9 mouse cellular contexts compared by ENCODE assay signal in genomic region chr6:29193961-29194750, GRCm38 (mm10). TPM values are rescaled to one million over a fixed set of nuclear protein-coding genes. Genes with fewer than 3 reads are reported as not detected.
DNase-seq lines count a peak whose midpoint lies in the region; ATAC-seq and TF ChIP-seq lines count a peak whose summit lies in the region.
"Had no signal": no experiment of that assay in that cellular context is flagged by ENCODE, and none has a peak within 500 bp of the region (broad histone marks: within the 10 kb centered on the region; RNA-seq: fewer than 3 reads in every experiment).

No protein-coding gene starts in this region.

- no peaks in the 10 kb centered on the region for H3K27me3 ChIP-seq in kidney, adult 2 months (replicated peaks; ENCODE audit: control insufficient read depth, insufficient read depth, low read length)
- H3K27me3 ChIP-seq in MEL (ENCODE audit: control insufficient read depth in 1 of 2, insufficient read depth in 2 of 2, low read length in 2 of 2) = peaks cover 0 to 1% of the 10 kb centered on the region in 2 experiments; a peak in 2 of 4 replicates
- peaks cover 7% of the 10 kb centered on the region for H3K27me3 ChIP-seq in limb, embryonic 13.5 days
- H3K27me3 ChIP-seq: midbrain, embryonic 15.5 days had no signal

- no peak for TF ChIP-seq RAD21 in MEL (IDR thresholded peaks at IDR 0.05; ENCODE audit: low read depth, low read length)

- TF ChIP-seq POLR2A in kidney, adult 2 months (IDR thresholded peaks at IDR 0.05; ENCODE audit: low read depth, low read length) = no peak
- TF ChIP-seq POLR2A in MEL (IDR thresholded peaks at IDR 0.05; ENCODE audit: control insufficient read depth in 1 of 2, insufficient read depth in 1 of 2, low read depth in 1 of 2, low read length in 2 of 2, poor library complexity in 1 of 2) = no peak

- no peak for TF ChIP-seq CTCF in kidney, adult 2 months (conservative IDR thresholded peaks at IDR 0.05; ENCODE audit: insufficient read depth, insufficient read length, low read depth, low read length)
- TF ChIP-seq CTCF in MEL (IDR thresholded peaks at IDR 0.05 in 2 of 3, conservative IDR thresholded peaks at IDR 0.05 in 1 of 3; ENCODE audit: control insufficient read depth in 1 of 3, insufficient read depth in 1 of 3, low read depth in 2 of 3, low read length in 3 of 3, poor library complexity in 1 of 3, severe bottlenecking in 1 of 3) = no peak

- ATAC-seq in limb, embryonic 13.5 days (ENCODE audit: low FRiP score, low read depth) = no peak
- ATAC-seq: midbrain, embryonic 15.5 days had no signal

- H3K9me3 ChIP-seq in MEL (replicated peaks; ENCODE audit: insufficient read depth, low read length) = no peaks in the 10 kb centered on the region
- H3K9me3 ChIP-seq in limb, embryonic 13.5 days = no peaks in the 10 kb centered on the region
- H3K9me3 ChIP-seq: midbrain, embryonic 15.5 days had no signal

- H3K9ac ChIP-seq in MEL (ENCODE audit: control insufficient read depth, low read depth, low read length, poor library complexity, severe bottlenecking) = peak overlapping the region; percentile 13
- 0 out of 2 replicates have a peak overlapping the region, but pooled peaks have one; percentile 35 for H3K9ac ChIP-seq in limb, embryonic 13.5 days
- H3K9ac ChIP-seq: midbrain, embryonic 15.5 days had no signal

- peak in 1 of 2 experiments; percentile 39; a peak in 1 of 4 replicates for TF ChIP-seq EP300 in MEL (IDR thresholded peaks at IDR 0.05; ENCODE audit: low read depth in 1 of 2, low read length in 2 of 2)

- 65% methylated on average over 15 of the region's 15 CpGs for WGBS in kidney, adult 2 months
- WGBS in limb, embryonic 13.5 days = 54% methylated on average over 15 of the region's 15 CpGs

- no peak overlapping the region for H3K27ac ChIP-seq in kidney, adult 2 months (ENCODE audit: insufficient read depth, low read depth, low read length)
- no peak overlapping the region for H3K27ac ChIP-seq in MEL (ENCODE audit: control insufficient read depth, low read depth, low read length)
- no peak overlapping the region for H3K27ac ChIP-seq in limb, embryonic 13.5 days
- H3K27ac ChIP-seq: midbrain, embryonic 15.5 days had no signal

- H3K4me2 ChIP-seq in limb, embryonic 13.5 days (replicated peaks) = no peak overlapping the region
- H3K4me2 ChIP-seq: midbrain, embryonic 15.5 days had no signal

- no peaks in the 10 kb centered on the region for H3K36me3 ChIP-seq in kidney, adult 2 months (ENCODE audit: control insufficient read depth, insufficient read depth, low read length)
- H3K36me3 ChIP-seq in MEL (ENCODE audit: control insufficient read depth in 1 of 2, insufficient read depth in 2 of 2, low read length in 2 of 2) = peaks cover 0 to 5% of the 10 kb centered on the region in 2 experiments; a peak in 2 of 4 replicates
- H3K36me3 ChIP-seq in limb, embryonic 13.5 days = no peaks in the 10 kb centered on the region
- H3K36me3 ChIP-seq: midbrain, embryonic 15.5 days had no signal

- H3K4me1 ChIP-seq in kidney, adult 2 months (ENCODE audit: control insufficient read depth, insufficient read depth, low read length) = no peaks in the 10 kb centered on the region; the same call in 1 of the 2 replicates
- peaks cover 0 to 14% of the 10 kb centered on the region in 2 experiments; a peak in 1 of 4 replicates for H3K4me1 ChIP-seq in MEL (ENCODE audit: control insufficient read depth in 1 of 2, insufficient read depth in 2 of 2, low read length in 2 of 2)
- peaks cover 15% of the 10 kb centered on the region; the same call in 1 of the 2 replicates for H3K4me1 ChIP-seq in limb, embryonic 13.5 days

- peak; percentile 71 for DNase-seq in kidney, adult 2 months
- DNase-seq in kidney, adult 18-20 months = no peak
- DNase-seq in MEL (ENCODE audit: low read depth, low spot score) = peak; percentile 77
- DNase-seq in heart, adult 8-10 months (ENCODE audit: low spot score) = peak; percentile 82
- no peak for DNase-seq in layer of hippocampus, adult 11-12 months (ENCODE audit: low spot score)
- no peak for DNase-seq in layer of hippocampus, adult 9-11 months
- no peak for DNase-seq in adrenal gland, postnatal 4 days (ENCODE audit: low spot score in 2 of 2)

- H3K79me2 ChIP-seq in MEL (ENCODE audit: control insufficient read depth, insufficient read depth, low read length, poor library complexity) = no peaks in the 10 kb centered on the region

- no peak overlapping the region for H3K4me3 ChIP-seq in kidney, adult 2 months (ENCODE audit: insufficient read depth, low read depth, low read length)
- H3K4me3 ChIP-seq in MEL (ENCODE audit: control insufficient read depth in 1 of 2, insufficient read depth in 1 of 2, low read depth in 2 of 2, low read length in 2 of 2) = peak overlapping the region; percentile 18 to 38; a peak in 3 of 4 replicates
- H3K4me3 ChIP-seq in limb, embryonic 13.5 days = no peak overlapping the region
- H3K4me3 ChIP-seq: midbrain, embryonic 15.5 days had no signal

TF ChIP-seq in MEL, 35 proteins besides CTCF, POLR2A, EP300 and RAD21:
- no peak for TF ChIP-seq POLR2AphosphoS5 (IDR thresholded peaks at IDR 0.05; ENCODE audit: borderline replicate concordance, low read depth, low read length)
- TF ChIP-seq ETS1 (IDR thresholded peaks at IDR 0.05; ENCODE audit: low read depth, low read length) = peak; percentile 20; the same call in 1 of the 2 replicates
- TF ChIP-seq NRF1 (IDR thresholded peaks at IDR 0.05; ENCODE audit: insufficient read depth, low read depth, low read length, poor library complexity, severe bottlenecking) = no peak
- TF ChIP-seq MAZ (IDR thresholded peaks at IDR 0.05; ENCODE audit: low read depth, low read length) = no peak
- TF ChIP-seq ZMIZ1 (IDR thresholded peaks at IDR 0.05; ENCODE audit: low read depth, low read length) = no peak
- no peak for TF ChIP-seq USF1 (IDR thresholded peaks at IDR 0.05; ENCODE audit: low read depth, low read length)
- peak; percentile 55 for TF ChIP-seq TAL1 (IDR thresholded peaks at IDR 0.05; ENCODE audit: low read length)
- TF ChIP-seq ZNF384 (IDR thresholded peaks at IDR 0.05; ENCODE audit: low read depth, low read length) = no peak

RNA-seq across cellular contexts. Expression of gene Prrt4, which starts 14.8 kb away (rescaled TPM):
- polyA plus RNA-seq in kidney, adult 2 months (2012; rRNA removed) = 0.20 and 0.24 TPM in 2 replicates
- not detected in 2 replicates for total RNA-seq in MEL (2012; rRNA removed)
- under 1 TPM in 1 of 2 experiments, not detected in 1; 0.17 TPM for polyA plus RNA-seq in MEL (2012; ENCODE audit: insufficient read depth in 1 of 2, insufficient read length in 2 of 2, low read depth in 1 of 2, low replicate concordance in 2 of 2, missing spikeins in 1 of 2)
- 1 to 10 TPM; 2.2 to 3.2 (median 2.9) TPM for total RNA-seq in heart, adult 8-10 months (2022)
- polyA plus RNA-seq in limb, embryonic 13.5 days (2015; fragmentation: Nextera tagmentation; extraction: Ambion mirVana) = 0.90 and 1.3 TPM in 2 replicates
- total RNA-seq in adrenal gland, postnatal 4 days (2021) = 10 to 100 TPM; 11.1 to 11.7 TPM

RNA-seq across cellular contexts. Expression of gene Impdh1, which starts 22.0 kb away (rescaled TPM):
- 16.8 and 17.7 TPM in 2 replicates for polyA plus RNA-seq in kidney, adult 2 months (2012; rRNA removed)
- total RNA-seq in MEL (2012; rRNA removed) = 15.3 and 17.2 TPM in 2 replicates
- polyA plus RNA-seq in MEL (2012; ENCODE audit: insufficient read depth in 1 of 2, insufficient read length in 2 of 2, low read depth in 1 of 2, low replicate concordance in 2 of 2, missing spikeins in 1 of 2) = 10 to 100 TPM in 1 of 2 experiments, not detected in 1; 55.1 TPM
- total RNA-seq in heart, adult 8-10 months (2022) = 10 to 100 TPM; 16.5 to 24.0 (median 20.5) TPM
- polyA plus RNA-seq in limb, embryonic 13.5 days (2015; fragmentation: Nextera tagmentation; extraction: Ambion mirVana) = 49.9 and 51.7 TPM in 2 replicates
- 10 to 100 TPM; 62.1 to 65.9 TPM for total RNA-seq in adrenal gland, postnatal 4 days (2021)

RNA-seq across cellular contexts. Expression of gene Rbm28, which starts 29.4 kb away (rescaled TPM):
- 4.9 and 6.1 TPM in 2 replicates for polyA plus RNA-seq in kidney, adult 2 months (2012; rRNA removed)
- total RNA-seq in MEL (2012; rRNA removed) = 48.2 and 50.1 TPM in 2 replicates
- polyA plus RNA-seq in MEL (2012; ENCODE audit: insufficient read depth in 1 of 2, insufficient read length in 2 of 2, low read depth in 1 of 2, low replicate concordance in 2 of 2, missing spikeins in 1 of 2) = 100 to 1,000 TPM in 1 of 2 experiments, 10 to 100 TPM in 1; 91.2 to 312 TPM
- 10 to 100 TPM; 15.1 to 19.7 (median 18.9) TPM for total RNA-seq in heart, adult 8-10 months (2022)
- polyA plus RNA-seq in limb, embryonic 13.5 days (2015; fragmentation: Nextera tagmentation; extraction: Ambion mirVana) = 46.6 and 52.3 TPM in 2 replicates
- total RNA-seq in adrenal gland, postnatal 4 days (2021) = 10 to 100 TPM; 32.5 to 33.7 TPM

Comparison
In these comparisons a context has a peak if more than half of its experiments do, and no peak if none do; other contexts are left out.
1. DNase-seq: peak in kidney, adult 2 months (single experiment), MEL (single experiment) and heart, adult 8-10 months (single experiment); none in kidney, adult 18-20 months (single experiment), layer of hippocampus, adult 11-12 months (single experiment), layer of hippocampus, adult 9-11 months (single experiment) and adrenal gland, postnatal 4 days (0 of 2).
2. H3K4me3 ChIP-seq: peak in MEL (2 of 2); none in kidney, adult 2 months (single experiment) and limb, embryonic 13.5 days (single experiment).